Mouse (Mus musculus): ENCODE results near the gene Ptprf.

- TF ChIP-seq CTCF (IDR thresholded peaks at IDR 0.05; ENCODE audit: borderline replicate concordance, control insufficient read depth, extremely low read depth, insufficient read depth, low read length, poor library complexity) (no peak), POLR2A (IDR thresholded peaks at IDR 0.05; ENCODE audit: control insufficient read depth, extremely low read depth, insufficient read depth, low read length, poor library complexity) (no peak)
Measured at GRCm38 (mm10) chr4:118261771-118262473, 29.3 kb downstream of the Ptprf start.

Data from thymus, adult 2 months (tissue).